Mouse (Mus musculus) heart, embryonic 16.5 days (tissue): ENCODE data around the gene Rnf223. TPM values are rescaled to one million over a fixed set of nuclear protein-coding genes. Genes with fewer than 3 reads are reported as not detected.

Experiments
- ATAC-seq: fragments of 200-750 bp; cut with Nextera tagmentation; replicated peaks from 2 replicates; pipeline ENCODE4 v1.8.0; 2017; ENCODE audit warnings: moderate number of reproducible peaks; ENCODE audit not compliant: insufficient read depth, low FRiP score; ENCODE audit errors: extremely low read depth
- H3K27ac ChIP-seq: fragments of 300-500 bp; sonication (generic); 2 replicates; pipeline ENCODE4 v1.5.1; 2014; ENCODE audit warnings: mild to moderate bottlenecking, low read length, control low read depth, moderate library complexity
- H3K27me3 ChIP-seq: fragments of 300-500 bp; sonication (generic); 2 replicates; pipeline ENCODE4 v1.6.1; 2014; ENCODE audit warnings: low read length, mixed read lengths; ENCODE audit not compliant: control insufficient read depth, insufficient read depth
- H3K36me3 ChIP-seq: fragments of 300-500 bp; sonication (generic); 2 replicates; pipeline ENCODE4 v1.6.1; 2014; ENCODE audit not compliant: control insufficient read depth, insufficient read depth
- H3K4me1 ChIP-seq: fragments of 300-500 bp; sonication (generic); 2 replicates; pipeline ENCODE4 v1.6.1; 2014; ENCODE audit warnings: low read length, mixed read lengths; ENCODE audit not compliant: control insufficient read depth, insufficient read depth
- H3K4me2 ChIP-seq: fragments of 300-500 bp; sonication (generic); 2 replicates; pipeline ENCODE4 v1.6.1; 2014; ENCODE audit warnings: low read depth, mild to moderate bottlenecking, control low read depth, low read length
- H3K4me3 ChIP-seq: fragments of 300-500 bp; sonication (generic); 2 replicates; pipeline ENCODE4 v1.5.1; 2014; ENCODE audit warnings: mild to moderate bottlenecking, control low read depth, low read length
- H3K9ac ChIP-seq: fragments of 300-500 bp; sonication (generic); 2 replicates; pipeline ENCODE4 v1.6.1; 2014; ENCODE audit warnings: low read length, control low read depth
- H3K9me3 ChIP-seq: fragments of 300-500 bp; sonication (generic); replicated peaks from 2 replicates; pipeline ENCODE4 v1.6.1; 2016; ENCODE audit warnings: low read length; ENCODE audit not compliant: control insufficient read depth
- WGBS: fragments of 180-500 bp; shearing (Covaris S2); extraction: QIAGEN DNeasy Blood & Tissue Kit; methylation state at CpG from one replicate; pipeline ENCODE4 v1.1.7; 2014; 5-methylcytosine and 5-hydroxymethylcytosine counted together
- polyA plus RNA-seq: library from polyadenylated mRNA; unstranded; fragments of >200 nt; fragmentation: Nextera tagmentation; extraction: Ambion mirVana; gene quantifications from 2 replicates; pipeline ENCODE4 v1.2.1, GENCODE M21; 2015

The Rnf223 gene
- 0.18 and 0.19 TPM in 2 replicates for polyA plus RNA-seq

DNA sequence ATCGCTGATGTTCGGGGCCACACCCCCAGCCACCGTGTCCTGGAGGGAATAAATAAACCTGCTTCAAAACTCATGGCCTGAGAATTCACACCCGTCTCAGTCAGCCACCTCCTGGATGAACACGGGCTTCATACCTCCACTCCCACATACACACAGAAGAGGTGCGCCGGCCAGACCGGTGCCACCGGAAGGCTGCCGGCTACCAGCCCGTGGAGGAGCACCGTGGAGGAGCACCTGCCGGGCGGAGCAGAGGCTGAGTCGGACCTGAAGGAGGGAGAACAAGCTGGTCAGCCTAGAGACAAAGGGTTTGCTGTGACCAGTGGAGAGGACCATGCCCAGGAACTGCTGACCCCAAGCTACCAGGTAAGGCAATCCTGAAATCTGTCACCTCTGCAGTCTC, at the start of gene Rnf223:
TSS of gene Rnf223 (plus strand) at position 78 of the 400 bp plus-strand sequence.
- WGBS, result 77% methylated on average over 15 of the region's 15 CpGs
- no peak within 1 kb of the TSS for H3K9ac ChIP-seq

GRCm38 (mm10) chr4:156082621-156083234, 47.6 kb upstream of the Rnf223 start:
- no peak for ATAC-seq
- 52% methylated on average over 4 of the region's 4 CpGs for WGBS
- Histone ChIP-seq H3K27ac (no peak overlapping the region), H3K4me1 (peaks cover 2% of the 10 kb centered on the region; the same call in 1 of the 2 replicates), H3K4me2 (no peak overlapping the region), H3K9me3 (no peaks in the 10 kb centered on the region), H3K36me3 (no peaks in the 10 kb centered on the region), H3K4me3 (no peak overlapping the region), H3K9ac (no peak overlapping the region), H3K27me3 (no peaks in the 10 kb centered on the region)

More for the DNA sequence above, at the start of gene Rnf223:
- H3K9me3 ChIP-seq, result no peaks in the 10 kb centered on the region
- no peaks in the 10 kb centered on the region for H3K4me1 ChIP-seq
- H3K27me3 ChIP-seq, result no peaks in the 10 kb centered on the region
- peaks cover 7% of the 10 kb centered on the region for H3K36me3 ChIP-seq
- no peak for ATAC-seq
- no peak within 1 kb of the TSS for H3K27ac ChIP-seq
- no peak within 1 kb of the TSS for H3K4me2 ChIP-seq
- no peak within 1 kb of the TSS for H3K4me3 ChIP-seq

DNA sequence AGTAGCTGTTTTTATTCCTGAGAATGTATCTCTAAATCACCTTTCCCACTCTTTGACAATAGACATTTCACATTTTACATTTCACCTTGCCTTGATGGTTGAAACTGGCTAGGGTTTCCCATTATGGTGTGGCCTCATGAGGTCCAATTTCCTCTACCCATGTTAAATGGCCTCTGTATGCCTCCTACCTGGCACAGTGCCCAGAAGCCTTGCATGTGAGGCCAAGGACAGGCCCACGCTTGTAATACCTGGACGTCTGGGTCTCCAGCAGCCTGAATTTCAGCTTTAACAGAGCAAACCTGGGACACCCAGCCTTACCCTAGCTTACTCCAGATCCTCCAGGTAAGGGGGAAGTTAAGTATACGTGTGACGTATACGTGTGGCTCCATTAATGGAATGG, 47.0 kb upstream of the Rnf223 start:
- Histone ChIP-seq H3K4me1 (0 out of 2 replicates have a peak, but pooled peaks cover 2% of the 10 kb centered on the region), H3K36me3 (no peaks in the 10 kb centered on the region), H3K4me3 (no peak overlapping the region), H3K27me3 (no peaks in the 10 kb centered on the region), H3K9ac (no peak overlapping the region), H3K27ac (no peak overlapping the region; the same call in 1 of the 2 replicates), H3K9me3 (no peaks in the 10 kb centered on the region), H3K4me2 (no peak overlapping the region)
- 0 out of 2 replicates have a peak, but pooled peaks have one; percentile 14 for ATAC-seq
- 56% methylated on average over 5 of the region's 5 CpGs for WGBS

- H3K4me2 ChIP-seq, result no peak overlapping the region
- WGBS, result 62% methylated on average over 9 of the region's 9 CpGs
- no peak overlapping the region for H3K4me3 ChIP-seq
- no peaks in the 10 kb centered on the region for H3K36me3 ChIP-seq
- H3K4me1 ChIP-seq, result 0 out of 2 replicates have a peak, but pooled peaks cover 2% of the 10 kb centered on the region
- H3K27ac ChIP-seq, result no peak overlapping the region; the same call in 1 of the 2 replicates
- no peak for ATAC-seq
- H3K9me3 ChIP-seq, result no peaks in the 10 kb centered on the region
- no peaks in the 10 kb centered on the region for H3K27me3 ChIP-seq
- H3K9ac ChIP-seq, result no peak overlapping the region
Measured at GRCm38 (mm10) chr4:156084096-156084879, 46.0 kb upstream of the Rnf223 start.

GRCm38 (mm10) chr4:156085256-156085655, 45.1 kb upstream of the Rnf223 start:
- no peaks in the 10 kb centered on the region for H3K27me3 ChIP-seq
- H3K27ac ChIP-seq, result no peak overlapping the region
- no peak overlapping the region for H3K4me2 ChIP-seq
- H3K4me1 ChIP-seq, result 0 out of 2 replicates have a peak, but pooled peaks cover 2% of the 10 kb centered on the region
- 73% methylated on average over 8 of the region's 8 CpGs for WGBS
- no peaks in the 10 kb centered on the region for H3K9me3 ChIP-seq
- H3K9ac ChIP-seq, result no peak overlapping the region
- no peak overlapping the region for H3K4me3 ChIP-seq
- H3K36me3 ChIP-seq, result no peaks in the 10 kb centered on the region
- ATAC-seq, result no peak

DNA sequence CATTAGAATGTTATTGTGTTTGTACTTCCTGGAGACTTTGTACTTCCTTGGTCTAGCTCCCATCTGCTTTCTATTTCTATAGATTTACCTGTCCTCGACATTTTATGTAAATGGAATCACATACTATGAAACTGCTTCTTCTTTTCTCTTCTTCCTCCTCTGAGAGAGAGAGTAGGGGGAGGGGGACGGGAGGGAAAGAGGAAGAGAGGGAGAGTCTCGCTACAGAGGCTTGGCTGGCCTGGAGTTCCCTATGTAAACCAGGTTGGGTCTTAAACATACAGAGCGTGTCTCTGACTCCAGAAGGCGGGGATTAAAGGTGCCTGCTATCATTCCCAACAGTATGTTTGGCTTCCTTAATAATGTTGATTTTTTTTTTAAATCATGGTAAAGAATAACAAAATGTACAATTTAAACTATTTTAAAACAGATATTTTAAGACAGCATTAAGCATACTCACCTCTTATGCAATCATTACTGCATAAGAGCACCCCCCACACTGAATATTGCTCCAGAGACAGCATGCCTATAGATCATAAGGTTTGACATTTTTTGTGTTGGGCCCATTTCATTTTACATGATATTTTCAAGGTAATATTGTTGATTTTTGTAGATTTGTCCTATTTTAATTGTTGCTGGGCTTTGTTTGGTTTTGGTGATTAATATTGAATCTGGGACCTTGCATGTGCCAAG, 42.8 kb upstream of the Rnf223 start:
- Histone ChIP-seq H3K4me2 (no peak overlapping the region), H3K4me1 (0 out of 2 replicates have a peak, but pooled peaks cover 2% of the 10 kb centered on the region), H3K27ac (no peak overlapping the region), H3K9me3 (no peaks in the 10 kb centered on the region), H3K27me3 (no peaks in the 10 kb centered on the region), H3K4me3 (no peak overlapping the region), H3K9ac (no peak overlapping the region), H3K36me3 (no peaks in the 10 kb centered on the region)
- 36% methylated on average over 5 of the region's 5 CpGs for WGBS
- ATAC-seq, result no peak

GRCm38 (mm10) chr4:156091236-156091635, 39.1 kb upstream of the Rnf223 start:
- H3K36me3 ChIP-seq, result no peaks in the 10 kb centered on the region
- 60% methylated on average over 1 of the region's 1 CpGs for WGBS
- H3K4me3 ChIP-seq, result no peak overlapping the region
- H3K27me3 ChIP-seq, result no peaks in the 10 kb centered on the region
- no peak for ATAC-seq
- H3K4me1 ChIP-seq, result no peaks in the 10 kb centered on the region
- H3K9ac ChIP-seq, result no peak overlapping the region
- no peak overlapping the region for H3K27ac ChIP-seq
- no peak overlapping the region for H3K4me2 ChIP-seq
- no peaks in the 10 kb centered on the region for H3K9me3 ChIP-seq

DNA sequence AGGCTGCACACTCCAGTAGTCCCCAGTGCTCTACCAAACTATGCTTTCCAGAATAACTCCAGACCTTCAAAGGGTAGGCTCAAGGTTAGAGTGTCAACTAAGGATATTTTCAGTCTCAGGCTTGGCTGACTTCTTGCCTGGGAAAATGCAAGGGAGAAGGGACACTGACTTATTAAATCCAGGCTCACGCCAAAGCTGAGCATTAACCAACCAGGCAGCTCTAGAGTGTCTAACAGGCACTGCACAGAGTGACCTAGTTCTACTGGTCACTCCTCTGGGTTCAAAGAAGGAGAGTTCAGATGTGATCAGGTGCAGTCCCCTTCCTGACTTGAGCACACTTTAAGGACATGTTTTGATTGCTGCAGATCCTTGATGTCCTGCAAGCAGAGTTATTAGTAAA, 37.5 kb upstream of the Rnf223 start:
- Histone ChIP-seq H3K9ac (no peak overlapping the region), H3K4me2 (no peak overlapping the region), H3K9me3 (no peaks in the 10 kb centered on the region), H3K27ac (no peak overlapping the region), H3K4me1 (peaks cover 3% of the 10 kb centered on the region; the same call in 1 of the 2 replicates), H3K4me3 (no peak overlapping the region), H3K27me3 (no peaks in the 10 kb centered on the region), H3K36me3 (no peaks in the 10 kb centered on the region)
- 77% methylated on average over 1 of the region's 1 CpGs for WGBS
- no peak for ATAC-seq
